Mouse (Mus musculus): Measurements from ENCODE around the gene Eif4b. TPM values are rescaled to one million over a fixed set of nuclear protein-coding genes. Genes with fewer than 3 reads are reported as not detected.
A peak's percentile ranks its signal among the peaks of the same experiment; 100 is the strongest.

Eif4b gene
- polyA plus RNA-seq, 2 experiments, result 133 to 199 TPM

- ATAC-seq (ENCODE audit: low FRiP score, low read depth), result no peak
- no peak for DNase-seq (ENCODE audit: low spot score)
- no peaks in the 10 kb centered on the region for H3K9me3 ChIP-seq (ENCODE audit: control insufficient read depth, low read length)
- H3K9ac ChIP-seq (ENCODE audit: low read depth, low read length, severe bottlenecking), result no peak overlapping the region
- TF ChIP-seq POLR2A (IDR thresholded peaks at IDR 0.05; ENCODE audit: borderline replicate concordance, extremely low read depth, insufficient read depth, insufficient read length), result no peak
- no peaks in the 10 kb centered on the region for H3K36me3 ChIP-seq (ENCODE audit: control insufficient read depth, insufficient read depth, low read length)
- no peak overlapping the region for H3K4me3 ChIP-seq (replicated peaks; ENCODE audit: low read length)
- no peaks in the 10 kb centered on the region for H3K27me3 ChIP-seq (ENCODE audit: control insufficient read depth, insufficient read depth, low read length)
- H3K27ac ChIP-seq (replicated peaks; ENCODE audit: low read depth, low read length), result no peak overlapping the region
- WGBS, result 89% methylated on average over 6 of the region's 6 CpGs
- H3K4me1 ChIP-seq (ENCODE audit: control insufficient read depth, insufficient read depth, low read length), result no peaks in the 10 kb centered on the region
- H3K4me2 ChIP-seq (replicated peaks; ENCODE audit: low read depth, low read length, severe bottlenecking), result no peak overlapping the region
These were observed 25.6 kb upstream of the Eif4b start for GRCm38 (mm10) chr15:102048006-102048405.

DNA sequence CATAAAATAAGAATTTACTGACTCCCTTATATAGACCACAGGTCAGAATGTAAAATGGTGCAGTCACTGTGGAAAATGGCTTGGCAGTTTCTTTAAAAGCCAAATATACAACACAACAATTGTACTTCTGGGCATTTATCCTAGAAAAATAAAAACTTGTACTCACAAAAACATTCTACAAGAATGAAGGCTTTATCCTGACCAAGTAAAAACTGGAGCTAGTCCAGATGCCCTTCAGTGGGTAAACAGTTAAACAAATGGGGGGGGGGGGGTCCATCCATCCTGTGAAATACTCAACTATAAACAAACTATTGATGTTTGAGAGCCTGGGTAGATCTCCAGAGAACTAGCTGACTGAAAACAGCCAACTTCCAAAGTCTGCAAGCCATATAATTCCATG lies 23.7 kb upstream of the Eif4b start:
- TF ChIP-seq POLR2A (IDR thresholded peaks at IDR 0.05; ENCODE audit: borderline replicate concordance, extremely low read depth, insufficient read depth, insufficient read length), result no peak

DNA sequence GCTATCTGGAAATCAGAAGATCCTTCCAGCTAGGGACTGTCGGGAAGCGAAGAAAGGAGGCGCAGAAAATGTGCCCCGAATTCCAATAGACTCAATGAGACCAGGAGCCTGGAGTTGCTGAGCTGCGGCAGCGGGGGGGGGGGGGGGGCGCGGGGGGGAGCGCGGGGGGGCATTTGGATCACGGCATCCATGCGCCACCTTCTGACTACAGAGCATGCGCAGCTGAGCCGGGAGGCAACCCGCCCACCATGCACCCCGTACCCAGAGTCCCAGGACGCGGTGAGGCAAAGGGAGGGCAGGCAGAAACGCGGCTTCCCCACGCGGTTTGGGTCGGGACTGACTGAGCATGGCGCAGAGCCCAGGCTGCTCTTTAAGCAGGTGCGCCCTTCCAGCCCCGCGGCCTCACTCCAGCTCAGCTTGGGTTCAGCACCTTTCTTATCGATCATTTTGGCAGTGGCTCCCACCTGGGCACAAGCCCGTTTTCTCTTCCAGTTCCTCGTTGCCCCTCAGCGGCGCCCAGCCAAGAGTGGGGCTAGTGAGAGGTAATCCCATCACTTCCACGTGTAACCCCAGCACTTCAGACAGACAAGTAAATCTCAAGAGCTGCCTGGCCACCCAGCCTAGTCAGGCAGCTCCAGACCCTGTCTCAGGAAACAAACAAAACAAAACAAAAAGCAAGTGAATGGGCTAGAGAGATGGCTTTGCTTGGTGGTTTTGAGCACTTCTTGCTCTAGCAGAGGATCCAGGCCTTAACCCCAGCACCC lies 21.5 kb upstream of the Eif4b start:
- DNase-seq (ENCODE audit: low spot score) (peak; percentile 68), ATAC-seq (ENCODE audit: low FRiP score, low read depth) (peak; percentile 81)
- no peaks in the 10 kb centered on the region for H3K27me3 ChIP-seq (ENCODE audit: control insufficient read depth, insufficient read depth, low read length)
- 2% methylated on average over 19 of the region's 33 CpGs for WGBS
- peak overlapping the region; percentile 75 for H3K4me2 ChIP-seq (replicated peaks; ENCODE audit: low read depth, low read length, severe bottlenecking)
- H3K9me3 ChIP-seq (ENCODE audit: control insufficient read depth, low read length), result no peaks in the 10 kb centered on the region
- H3K27ac ChIP-seq (replicated peaks; ENCODE audit: low read depth, low read length), result no peak overlapping the region; the same call in 1 of the 2 replicates
- no peaks in the 10 kb centered on the region for H3K4me1 ChIP-seq (ENCODE audit: control insufficient read depth, insufficient read depth, low read length)
- H3K9ac ChIP-seq (ENCODE audit: low read depth, low read length, severe bottlenecking), result peak overlapping the region; percentile 60
- peak overlapping the region; percentile 46 for H3K4me3 ChIP-seq (replicated peaks; ENCODE audit: low read length)
- H3K36me3 ChIP-seq (ENCODE audit: control insufficient read depth, insufficient read depth, low read length), result no peaks in the 10 kb centered on the region
- TF ChIP-seq POLR2A (IDR thresholded peaks at IDR 0.05; ENCODE audit: borderline replicate concordance, extremely low read depth, insufficient read depth, insufficient read length), result 0 out of 2 replicates have a peak, but pooled peaks have one; percentile 51

More for the DNA sequence above, 23.7 kb upstream of the Eif4b start:
- ATAC-seq (ENCODE audit: low FRiP score, low read depth) (no peak), DNase-seq (ENCODE audit: low spot score) (no peak)
- Histone ChIP-seq H3K9ac (ENCODE audit: low read depth, low read length, severe bottlenecking) (no peak overlapping the region), H3K4me3 (replicated peaks; ENCODE audit: low read length) (no peak overlapping the region), H3K36me3 (ENCODE audit: control insufficient read depth, insufficient read depth, low read length) (no peaks in the 10 kb centered on the region), H3K27me3 (ENCODE audit: control insufficient read depth, insufficient read depth, low read length) (no peaks in the 10 kb centered on the region), H3K4me1 (ENCODE audit: control insufficient read depth, insufficient read depth, low read length) (no peaks in the 10 kb centered on the region), H3K9me3 (ENCODE audit: control insufficient read depth, low read length) (no peaks in the 10 kb centered on the region), H3K4me2 (replicated peaks; ENCODE audit: low read depth, low read length, severe bottlenecking) (no peak overlapping the region), H3K27ac (replicated peaks; ENCODE audit: low read depth, low read length) (no peak overlapping the region)

- DNase-seq (ENCODE audit: low spot score) (no peak), ATAC-seq (ENCODE audit: low FRiP score, low read depth) (no peak)
- H3K36me3 ChIP-seq (ENCODE audit: control insufficient read depth, insufficient read depth, low read length), result no peaks in the 10 kb centered on the region
- TF ChIP-seq POLR2A (IDR thresholded peaks at IDR 0.05; ENCODE audit: borderline replicate concordance, extremely low read depth, insufficient read depth, insufficient read length), result no peak
- no peaks in the 10 kb centered on the region for H3K27me3 ChIP-seq (ENCODE audit: control insufficient read depth, insufficient read depth, low read length)
- no peak overlapping the region for H3K9ac ChIP-seq (ENCODE audit: low read depth, low read length, severe bottlenecking)
- H3K4me2 ChIP-seq (replicated peaks; ENCODE audit: low read depth, low read length, severe bottlenecking), result no peak overlapping the region
- H3K4me3 ChIP-seq (replicated peaks; ENCODE audit: low read length), result no peak overlapping the region
- WGBS, result 90% methylated on average over 15 of the region's 15 CpGs
- no peaks in the 10 kb centered on the region for H3K4me1 ChIP-seq (ENCODE audit: control insufficient read depth, insufficient read depth, low read length)
- H3K27ac ChIP-seq (replicated peaks; ENCODE audit: low read depth, low read length), result no peak overlapping the region
- no peaks in the 10 kb centered on the region for H3K9me3 ChIP-seq (ENCODE audit: control insufficient read depth, low read length)
These were observed 16.9 kb upstream of the Eif4b start for GRCm38 (mm10) chr15:102056495-102057174.

DNA sequence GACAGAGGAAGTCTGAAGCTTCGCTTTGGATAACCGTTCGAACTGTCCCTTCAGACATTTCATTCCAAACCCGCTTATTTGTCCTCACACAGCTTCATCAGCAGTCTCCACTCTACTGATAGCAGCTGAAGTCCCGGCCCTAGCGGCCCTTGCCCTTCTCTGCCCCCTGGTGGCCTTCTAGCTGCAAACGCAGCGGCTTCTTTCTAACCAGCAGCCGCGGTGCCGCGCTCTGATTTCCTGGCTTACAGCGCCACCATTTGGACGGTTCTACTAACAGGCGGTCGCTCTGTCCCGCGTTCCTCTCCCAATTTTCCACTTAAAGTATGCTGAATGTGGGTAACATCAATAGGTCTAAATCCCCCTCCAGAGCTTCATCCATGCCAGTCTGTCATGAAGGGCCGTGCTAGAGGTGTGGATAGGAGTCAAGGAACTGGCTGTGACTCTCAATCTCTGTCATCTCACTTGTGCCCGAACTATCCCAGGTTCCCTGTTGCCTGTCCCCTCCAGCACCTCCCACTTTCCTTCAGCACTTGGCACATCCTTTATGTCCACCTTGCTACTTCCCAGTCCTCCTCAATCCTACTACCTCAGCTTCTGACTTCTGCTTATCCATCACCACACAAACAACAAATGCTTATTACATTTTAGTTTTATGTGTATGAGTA lies 7.8 kb upstream of the Eif4b start:
- no peak overlapping the region for H3K27ac ChIP-seq (replicated peaks; ENCODE audit: low read depth, low read length)
- H3K4me1 ChIP-seq (ENCODE audit: control insufficient read depth, insufficient read depth, low read length), result no peaks in the 10 kb centered on the region
- H3K4me2 ChIP-seq (replicated peaks; ENCODE audit: low read depth, low read length, severe bottlenecking), result no peak overlapping the region
- no peaks in the 10 kb centered on the region for H3K27me3 ChIP-seq (ENCODE audit: control insufficient read depth, insufficient read depth, low read length)
- no peaks in the 10 kb centered on the region for H3K36me3 ChIP-seq (ENCODE audit: control insufficient read depth, insufficient read depth, low read length)
- ATAC-seq (ENCODE audit: low FRiP score, low read depth) (peak; percentile 85), DNase-seq (ENCODE audit: low spot score) (peak; percentile 98)
- 7% methylated on average over 20 of the region's 20 CpGs for WGBS
- no peak overlapping the region for H3K4me3 ChIP-seq (replicated peaks; ENCODE audit: low read length)
- no peak overlapping the region for H3K9ac ChIP-seq (ENCODE audit: low read depth, low read length, severe bottlenecking)
- TF ChIP-seq POLR2A (IDR thresholded peaks at IDR 0.05; ENCODE audit: borderline replicate concordance, extremely low read depth, insufficient read depth, insufficient read length), result no peak
- no peaks in the 10 kb centered on the region for H3K9me3 ChIP-seq (ENCODE audit: control insufficient read depth, low read length)
